Mouse (Mus musculus): ENCODE measurements at regions not wholly inside any gene's neighbourhood (a gene's known extent, or its start where the extent isn't known, plus 50 kb on each side); places are given as distances from the start of the nearest gene placed in this dataset.

DNA sequence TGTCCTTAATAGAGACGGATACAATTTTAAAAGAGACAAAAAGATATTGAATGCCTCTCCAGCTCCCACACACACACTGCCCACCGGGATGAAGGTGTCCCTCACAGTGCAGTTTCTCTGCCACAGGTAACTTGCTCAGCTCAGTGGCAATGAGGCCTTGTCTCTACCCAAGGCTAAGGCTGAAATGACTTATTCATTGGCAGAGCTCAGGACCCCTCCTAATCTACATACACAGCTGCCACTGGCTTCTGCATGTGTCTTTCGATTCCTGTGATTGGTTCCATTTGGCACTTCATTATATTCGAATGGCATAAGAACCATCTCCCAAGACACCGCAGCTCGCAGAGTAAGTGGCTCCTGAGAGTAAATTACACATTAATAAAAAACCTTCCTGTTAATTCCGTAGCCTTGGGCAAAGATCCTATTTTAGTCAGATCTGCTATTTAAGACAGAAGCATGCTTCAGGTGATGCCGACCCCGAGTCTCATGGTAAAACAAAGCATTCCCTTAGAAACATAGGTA, 122.2 kb downstream of the Rap2a start:
- H3K36me3 ChIP-seq (ENCODE audit: control insufficient read depth, insufficient read depth, low read length) = no peaks in the 10 kb centered on the region
- H3K27ac ChIP-seq (ENCODE audit: low read depth, low read length) = no peak overlapping the region
- no peaks in the 10 kb centered on the region for H3K4me1 ChIP-seq (ENCODE audit: control insufficient read depth, insufficient read depth, low read length)
- 71% methylated on average over 9 of the region's 9 CpGs for WGBS
- ATAC-seq (ENCODE audit: low read depth) = no peak
- no peak overlapping the region for H3K4me3 ChIP-seq (ENCODE audit: low read depth, low read length)
- H3K4me2 ChIP-seq (ENCODE audit: low read depth, low read length) = no peak overlapping the region
- H3K9ac ChIP-seq (replicated peaks; ENCODE audit: low read depth, low read length) = no peak overlapping the region
- H3K9me3 ChIP-seq (ENCODE audit: control insufficient read depth, low read length) = no peaks in the 10 kb centered on the region
- H3K27me3 ChIP-seq (ENCODE audit: control insufficient read depth, insufficient read depth, low read length) = no peaks in the 10 kb centered on the region

DNA sequence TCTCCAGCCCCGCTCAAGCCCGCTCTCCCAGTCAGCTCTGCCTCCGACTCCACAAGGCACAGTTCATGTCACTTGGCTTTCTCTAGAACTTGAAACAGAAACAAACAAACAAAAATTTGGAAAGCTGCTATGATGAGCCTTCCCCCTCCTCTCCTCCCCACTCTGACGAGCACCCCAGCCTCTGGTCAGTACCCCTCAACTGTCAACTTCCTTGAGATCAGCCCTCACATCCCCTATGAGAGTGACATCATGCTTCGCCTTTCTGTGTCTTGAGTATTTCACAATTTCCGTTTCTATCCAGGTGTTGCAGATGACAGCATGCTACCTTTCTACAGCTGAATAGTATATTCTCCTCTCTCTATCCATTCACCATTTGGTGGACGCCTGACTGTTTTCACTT, 123.3 kb downstream of the Rap2a start:
- no peaks in the 10 kb centered on the region for H3K9me3 ChIP-seq (ENCODE audit: control insufficient read depth, low read length)
- no peaks in the 10 kb centered on the region for H3K36me3 ChIP-seq (ENCODE audit: control insufficient read depth, insufficient read depth, low read length)
- no peak for ATAC-seq (ENCODE audit: low read depth)
- H3K27ac ChIP-seq (ENCODE audit: low read depth, low read length) = no peak overlapping the region
- no peak overlapping the region for H3K4me3 ChIP-seq (ENCODE audit: low read depth, low read length)
- no peaks in the 10 kb centered on the region for H3K27me3 ChIP-seq (ENCODE audit: control insufficient read depth, insufficient read depth, low read length)
- no peak overlapping the region for H3K4me2 ChIP-seq (ENCODE audit: low read depth, low read length)
- no peak overlapping the region for H3K9ac ChIP-seq (replicated peaks; ENCODE audit: low read depth, low read length)
- H3K4me1 ChIP-seq (ENCODE audit: control insufficient read depth, insufficient read depth, low read length) = no peaks in the 10 kb centered on the region
- 93% methylated on average over 7 of the region's 7 CpGs for WGBS

DNA sequence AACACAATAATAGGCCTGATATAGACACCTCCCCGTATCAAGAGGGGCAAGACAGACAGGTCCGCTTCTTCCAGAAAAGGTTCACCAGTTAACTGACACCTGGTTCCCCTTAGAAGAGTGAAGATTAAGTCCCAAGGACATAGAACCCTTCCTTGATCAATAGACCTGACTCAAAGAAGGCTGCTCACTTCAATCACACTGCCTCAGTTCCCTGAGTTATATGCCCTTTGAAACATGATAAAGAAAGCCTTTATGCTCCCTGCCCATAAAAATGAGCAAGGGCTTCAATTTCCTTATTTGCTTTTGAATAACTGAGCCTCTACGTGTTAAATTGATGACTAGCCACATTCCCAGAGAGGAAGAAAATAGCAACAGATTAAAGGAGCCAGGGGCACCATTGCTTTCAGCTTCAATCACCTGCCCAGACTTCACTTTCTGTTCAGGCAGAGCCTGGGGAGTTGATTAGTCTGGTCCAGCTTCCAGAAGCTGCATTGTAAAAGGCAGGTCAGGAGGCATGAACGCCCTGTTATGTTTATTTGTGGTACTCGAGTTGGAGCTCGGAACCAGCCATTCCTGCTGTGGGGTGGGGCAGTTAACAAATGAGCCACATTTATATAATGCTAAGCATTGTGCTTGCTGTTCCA, 125.7 kb downstream of the Rap2a start:
- Histone ChIP-seq H3K9me3 (ENCODE audit: control insufficient read depth, low read length) (no peaks in the 10 kb centered on the region), H3K4me1 (ENCODE audit: control insufficient read depth, insufficient read depth, low read length) (no peaks in the 10 kb centered on the region), H3K4me2 (ENCODE audit: low read depth, low read length) (no peak overlapping the region), H3K27me3 (ENCODE audit: control insufficient read depth, insufficient read depth, low read length) (no peaks in the 10 kb centered on the region), H3K4me3 (ENCODE audit: low read depth, low read length) (no peak overlapping the region), H3K27ac (ENCODE audit: low read depth, low read length) (no peak overlapping the region), H3K9ac (replicated peaks; ENCODE audit: low read depth, low read length) (no peak overlapping the region), H3K36me3 (ENCODE audit: control insufficient read depth, insufficient read depth, low read length) (no peaks in the 10 kb centered on the region)
- WGBS = 44% methylated on average over 6 of the region's 6 CpGs
- no peak for ATAC-seq (ENCODE audit: low read depth)

DNA sequence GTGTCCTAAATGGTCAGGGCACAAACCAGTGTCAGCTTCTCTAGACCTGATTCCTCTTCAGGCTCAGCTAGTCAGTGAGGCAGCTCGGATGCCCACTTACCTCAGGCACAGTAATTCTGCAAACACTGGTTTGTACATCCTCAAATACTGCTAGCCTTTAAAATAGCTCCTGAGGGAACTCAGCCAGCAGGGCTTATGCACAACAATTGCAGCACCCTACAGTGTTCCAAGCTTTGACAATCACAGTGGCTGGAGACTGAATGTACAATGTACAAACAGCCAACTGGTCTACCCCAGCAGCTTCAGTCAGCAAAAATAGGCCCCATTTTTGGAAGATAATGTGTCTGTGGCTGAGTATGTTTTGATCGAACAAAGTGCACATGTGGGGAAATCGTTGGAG, 129.6 kb downstream of the Rap2a start:
- Histone ChIP-seq H3K4me3 (ENCODE audit: low read depth, low read length) (no peak overlapping the region), H3K27me3 (ENCODE audit: control insufficient read depth, insufficient read depth, low read length) (no peaks in the 10 kb centered on the region), H3K36me3 (ENCODE audit: control insufficient read depth, insufficient read depth, low read length) (no peaks in the 10 kb centered on the region), H3K9ac (replicated peaks; ENCODE audit: low read depth, low read length) (no peak overlapping the region), H3K4me2 (ENCODE audit: low read depth, low read length) (no peak overlapping the region), H3K4me1 (ENCODE audit: control insufficient read depth, insufficient read depth, low read length) (no peaks in the 10 kb centered on the region), H3K27ac (ENCODE audit: low read depth, low read length) (no peak overlapping the region), H3K9me3 (ENCODE audit: control insufficient read depth, low read length) (no peaks in the 10 kb centered on the region)
- 90% methylated on average over 3 of the region's 3 CpGs for WGBS
- no peak for ATAC-seq (ENCODE audit: low read depth)

DNA sequence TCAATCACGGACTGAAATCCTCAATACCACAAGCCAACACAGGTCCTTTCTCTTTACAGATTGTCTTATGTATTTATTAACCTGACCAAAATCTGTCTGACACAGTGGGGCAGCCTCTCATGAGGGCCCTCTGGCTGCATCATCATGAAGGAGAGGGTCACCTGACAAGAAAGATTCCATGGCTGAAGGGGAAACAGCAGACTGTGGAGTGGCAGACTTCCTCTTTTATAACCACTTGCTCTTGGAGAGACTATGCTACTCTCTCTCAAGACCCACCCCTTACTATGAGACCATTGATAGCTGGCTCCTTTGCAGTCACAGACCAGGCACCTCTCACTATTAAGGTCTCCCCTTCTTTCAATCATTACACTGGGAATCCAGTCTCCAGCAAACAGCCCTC, 133.1 kb downstream of the Rap2a start:
- Histone ChIP-seq H3K9me3 (ENCODE audit: control insufficient read depth, low read length) (no peaks in the 10 kb centered on the region), H3K27ac (ENCODE audit: low read depth, low read length) (no peak overlapping the region), H3K4me2 (ENCODE audit: low read depth, low read length) (no peak overlapping the region), H3K27me3 (ENCODE audit: control insufficient read depth, insufficient read depth, low read length) (no peaks in the 10 kb centered on the region), H3K36me3 (ENCODE audit: control insufficient read depth, insufficient read depth, low read length) (no peaks in the 10 kb centered on the region), H3K9ac (replicated peaks; ENCODE audit: low read depth, low read length) (no peak overlapping the region), H3K4me3 (ENCODE audit: low read depth, low read length) (no peak overlapping the region), H3K4me1 (ENCODE audit: control insufficient read depth, insufficient read depth, low read length) (no peaks in the 10 kb centered on the region)
- WGBS = 90% methylated on average over 1 of the region's 1 CpGs
- ATAC-seq (ENCODE audit: low read depth) = no peak

DNA sequence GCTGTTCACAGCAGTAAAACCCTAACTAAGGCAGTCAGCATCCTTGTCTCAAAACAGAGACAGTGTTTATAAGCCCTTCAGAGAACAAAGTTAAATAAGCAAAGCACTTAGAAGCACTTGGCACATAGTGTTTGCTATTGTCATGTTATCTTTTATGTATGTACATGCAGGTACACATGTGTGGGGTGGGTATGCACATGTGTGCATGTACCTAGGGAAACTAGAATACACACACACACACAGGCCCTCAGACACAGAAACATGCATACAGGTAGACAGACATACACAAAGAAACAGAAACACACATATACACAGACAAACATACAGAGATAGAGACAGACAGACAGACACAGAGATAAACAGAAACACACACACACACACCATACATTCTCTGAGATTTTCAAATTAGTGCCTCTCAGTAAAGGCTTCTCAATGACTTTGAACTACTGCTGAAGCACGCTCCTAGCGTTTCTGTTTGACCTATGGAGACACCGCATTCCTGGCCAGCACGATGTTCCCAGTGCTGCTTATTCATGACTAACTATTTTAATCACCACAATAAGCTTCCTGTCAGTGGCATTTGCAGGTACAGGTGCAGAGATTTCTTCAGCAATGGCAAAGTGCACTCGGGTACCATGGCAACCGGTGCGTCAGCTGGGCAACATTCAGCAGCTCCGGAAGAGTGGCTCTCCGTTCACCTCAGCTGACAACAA, 148.1 kb downstream of the Rap2a start:
- 74% methylated on average over 9 of the region's 9 CpGs for WGBS
- Histone ChIP-seq H3K36me3 (ENCODE audit: control insufficient read depth, insufficient read depth, low read length) (no peaks in the 10 kb centered on the region), H3K4me1 (ENCODE audit: control insufficient read depth, insufficient read depth, low read length) (no peaks in the 10 kb centered on the region), H3K27me3 (ENCODE audit: control insufficient read depth, insufficient read depth, low read length) (no peaks in the 10 kb centered on the region), H3K9me3 (ENCODE audit: control insufficient read depth, low read length) (no peaks in the 10 kb centered on the region), H3K27ac (ENCODE audit: low read depth, low read length) (no peak overlapping the region), H3K9ac (replicated peaks; ENCODE audit: low read depth, low read length) (no peak overlapping the region), H3K4me3 (ENCODE audit: low read depth, low read length) (no peak overlapping the region), H3K4me2 (ENCODE audit: low read depth, low read length) (no peak overlapping the region)
- ATAC-seq (ENCODE audit: low read depth) = 0 out of 2 replicates have a peak, but pooled peaks have one; percentile 38

DNA sequence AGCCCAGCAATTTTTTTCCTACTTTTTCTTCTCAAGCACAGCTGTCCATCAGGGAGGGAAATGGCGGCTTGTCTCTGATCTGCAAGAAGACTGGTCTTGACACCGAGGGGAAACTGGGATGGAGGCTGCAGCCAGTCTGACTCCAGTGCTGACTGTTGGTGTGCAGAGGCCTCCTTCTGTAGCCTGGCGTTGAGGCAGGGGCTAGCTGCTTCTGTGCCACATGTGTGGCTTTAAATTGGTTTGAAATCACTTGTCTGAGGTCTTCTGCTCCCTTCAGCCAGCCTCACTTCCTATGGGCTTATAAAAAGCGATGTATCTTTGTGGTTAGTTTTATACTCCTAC, 148.7 kb downstream of the Rap2a start:
- Histone ChIP-seq H3K4me3 (ENCODE audit: low read depth, low read length) (no peak overlapping the region), H3K9ac (replicated peaks; ENCODE audit: low read depth, low read length) (no peak overlapping the region), H3K27ac (ENCODE audit: low read depth, low read length) (no peak overlapping the region), H3K4me1 (ENCODE audit: control insufficient read depth, insufficient read depth, low read length) (no peaks in the 10 kb centered on the region), H3K27me3 (ENCODE audit: control insufficient read depth, insufficient read depth, low read length) (no peaks in the 10 kb centered on the region), H3K4me2 (ENCODE audit: low read depth, low read length) (no peak overlapping the region), H3K9me3 (ENCODE audit: control insufficient read depth, low read length) (no peaks in the 10 kb centered on the region), H3K36me3 (ENCODE audit: control insufficient read depth, insufficient read depth, low read length) (no peaks in the 10 kb centered on the region)
- 79% methylated on average over 4 of the region's 4 CpGs for WGBS
- no peak for ATAC-seq (ENCODE audit: low read depth)

DNA sequence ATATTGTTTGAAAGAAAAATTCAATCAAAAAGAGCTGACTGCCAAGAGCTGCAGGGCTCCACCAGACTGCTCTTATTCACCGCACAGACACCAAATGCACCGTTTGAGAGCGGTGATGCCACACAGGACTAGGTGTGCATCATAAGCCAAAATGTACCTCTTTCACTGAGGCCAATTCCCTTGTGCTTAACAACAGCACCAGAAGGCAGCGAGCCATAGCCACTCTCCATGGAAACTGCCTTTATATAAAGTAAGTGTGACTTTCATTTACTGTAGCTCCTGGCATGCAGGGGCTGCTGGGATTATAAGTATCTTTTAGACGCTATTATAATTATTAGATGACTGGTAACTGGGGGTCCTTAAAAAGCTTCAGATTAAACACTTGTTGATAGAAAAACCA, 154.5 kb downstream of the Rap2a start:
- 71% methylated on average over 5 of the region's 5 CpGs for WGBS
- Histone ChIP-seq H3K9ac (replicated peaks; ENCODE audit: low read depth, low read length) (no peak overlapping the region), H3K9me3 (ENCODE audit: control insufficient read depth, low read length) (no peaks in the 10 kb centered on the region), H3K4me1 (ENCODE audit: control insufficient read depth, insufficient read depth, low read length) (no peaks in the 10 kb centered on the region), H3K4me3 (ENCODE audit: low read depth, low read length) (no peak overlapping the region), H3K27ac (ENCODE audit: low read depth, low read length) (no peak overlapping the region), H3K27me3 (ENCODE audit: control insufficient read depth, insufficient read depth, low read length) (no peaks in the 10 kb centered on the region), H3K4me2 (ENCODE audit: low read depth, low read length) (no peak overlapping the region), H3K36me3 (ENCODE audit: control insufficient read depth, insufficient read depth, low read length) (no peaks in the 10 kb centered on the region)
- ATAC-seq (ENCODE audit: low read depth) = no peak

DNA sequence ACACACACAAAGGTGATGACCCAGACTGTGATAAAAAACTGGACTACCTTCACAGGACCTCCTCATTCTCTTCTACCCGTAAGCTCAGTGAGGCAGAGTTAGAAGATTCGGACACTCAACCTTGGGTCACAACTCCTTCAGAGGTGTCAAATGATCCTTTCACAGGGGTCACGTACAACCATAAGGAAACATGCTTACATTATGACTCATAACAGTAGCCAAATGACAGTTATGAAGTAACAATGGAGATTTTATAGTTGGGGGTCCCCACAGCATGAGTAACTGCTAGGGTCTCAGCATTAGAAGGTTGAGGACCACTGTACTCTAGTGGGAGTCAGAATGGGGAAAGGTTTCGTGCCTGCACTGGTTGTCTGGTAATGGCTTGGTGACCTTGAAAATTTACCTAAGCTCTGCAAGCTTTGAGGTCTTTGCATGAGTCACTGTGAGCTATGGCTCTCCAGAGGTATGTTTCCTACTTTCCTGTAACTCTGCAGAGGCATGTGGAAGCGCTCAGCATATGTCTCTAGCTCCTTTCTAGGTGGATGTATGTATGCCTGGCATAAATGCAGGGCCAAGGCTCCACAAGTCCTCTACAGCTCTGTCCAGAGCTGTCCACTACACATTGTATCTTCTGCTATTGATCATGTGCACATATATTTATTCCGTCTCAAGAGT, 158.6 kb downstream of the Rap2a start:
- Histone ChIP-seq H3K27ac (ENCODE audit: low read depth, low read length) (no peak overlapping the region), H3K4me3 (ENCODE audit: low read depth, low read length) (no peak overlapping the region)
- ATAC-seq (ENCODE audit: low read depth) = no peak

More for the DNA sequence above, 158.6 kb downstream of the Rap2a start:
- Histone ChIP-seq H3K9ac (replicated peaks; ENCODE audit: low read depth, low read length) (no peak overlapping the region), H3K36me3 (ENCODE audit: control insufficient read depth, insufficient read depth, low read length) (no peaks in the 10 kb centered on the region), H3K9me3 (ENCODE audit: control insufficient read depth, low read length) (no peaks in the 10 kb centered on the region), H3K4me1 (ENCODE audit: control insufficient read depth, insufficient read depth, low read length) (no peaks in the 10 kb centered on the region), H3K27me3 (ENCODE audit: control insufficient read depth, insufficient read depth, low read length) (no peaks in the 10 kb centered on the region), H3K4me2 (ENCODE audit: low read depth, low read length) (no peak overlapping the region)
- 88% methylated on average over 6 of the region's 6 CpGs for WGBS

All from neural tube, embryonic 14.5 days (tissue).